Mouse (Mus musculus): ENCODE measurements around the gene Slc16a7. TPM values are rescaled to one million over a fixed set of nuclear protein-coding genes. Genes with fewer than 3 reads are reported as not detected.

The Slc16a7 gene
- total and polyA plus RNA-seq, 3 experiments = 0.11 TPM; not detected in 2

DNA sequence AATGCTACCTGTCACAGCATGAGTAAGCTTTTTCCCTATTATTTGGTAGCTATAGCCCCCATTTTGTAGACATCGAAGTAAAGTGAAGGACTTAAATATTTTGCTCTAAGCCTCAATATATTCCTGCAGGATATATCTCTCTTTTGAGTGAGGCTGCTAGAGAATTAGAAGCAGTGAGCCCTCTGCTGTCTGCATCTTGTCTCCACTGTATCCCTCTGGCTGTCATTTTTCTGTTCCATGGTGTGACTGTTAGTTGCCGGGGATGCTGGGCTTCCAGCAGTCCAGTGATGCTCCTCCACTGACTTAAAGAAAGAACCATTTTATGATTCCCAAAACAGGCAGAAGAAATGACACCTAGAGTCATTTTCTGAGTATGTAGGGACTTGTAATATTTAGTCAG is 78.4 kb downstream of the Slc16a7 start:
- no peak overlapping the region for H3K4me3 ChIP-seq (ENCODE audit: low read depth, low read length)
- no peaks in the 10 kb centered on the region for H3K36me3 ChIP-seq (replicated peaks)
- DNase-seq (ENCODE audit: low spot score) (no peak), ATAC-seq (ENCODE audit: extremely low read depth, insufficient number of reproducible peaks, low FRiP score, poor library complexity, severe bottlenecking) (no peak)
- peaks cover 33% of the 10 kb centered on the region for H3K9me3 ChIP-seq (replicated peaks)
- TF ChIP-seq CTCF (IDR thresholded peaks at IDR 0.05; ENCODE audit: low read depth, low read length) = no peak
- TF ChIP-seq TAL1 (conservative IDR thresholded peaks at IDR 0.05; ENCODE audit: low read depth, low read length) = no peak
- no peak for TF ChIP-seq POLR2AphosphoS5 (IDR thresholded peaks at IDR 0.05; ENCODE audit: insufficient replicate concordance, low read depth, low read length)
- no peak for TF ChIP-seq GATA2 (IDR thresholded peaks at IDR 0.05; ENCODE audit: borderline replicate concordance, low read depth, low read length)
- TF ChIP-seq GATA1 (IDR thresholded peaks at IDR 0.05; ENCODE audit: borderline replicate concordance, low read length) = no peak
- H3K4me1 ChIP-seq (ENCODE audit: insufficient read depth, low read depth, low read length) = no peaks in the 10 kb centered on the region
- H3K27me3 ChIP-seq (ENCODE audit: insufficient read depth, low read length) = no peaks in the 10 kb centered on the region

DNA sequence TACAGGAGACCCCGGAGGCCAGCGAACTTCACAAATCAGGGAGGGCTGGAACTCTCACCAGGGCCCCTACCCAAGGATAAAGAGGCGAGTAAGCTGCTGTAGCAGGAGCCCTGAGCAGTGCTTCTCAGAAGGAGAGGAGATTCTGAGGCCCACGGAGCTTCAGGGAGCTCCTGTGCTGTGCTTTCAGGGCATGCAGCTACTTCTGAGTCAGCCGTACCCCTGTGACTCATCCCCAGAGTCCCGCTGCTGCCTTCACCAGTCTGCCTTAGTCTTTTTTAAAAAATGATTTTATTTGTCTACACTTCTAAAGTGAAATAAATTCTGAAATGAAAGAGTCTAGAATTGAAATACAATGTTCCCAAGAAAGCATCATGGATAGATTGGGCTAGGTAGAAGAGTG is 91.2 kb downstream of the Slc16a7 start:
- Histone ChIP-seq H3K27me3 (ENCODE audit: insufficient read depth, low read length) (no peaks in the 10 kb centered on the region), H3K4me3 (ENCODE audit: low read depth, low read length) (no peak overlapping the region), H3K36me3 (replicated peaks) (no peaks in the 10 kb centered on the region), H3K9me3 (replicated peaks) (peaks cover 35% of the 10 kb centered on the region), H3K4me1 (ENCODE audit: insufficient read depth, low read depth, low read length) (no peaks in the 10 kb centered on the region)
- ATAC-seq (ENCODE audit: extremely low read depth, insufficient number of reproducible peaks, low FRiP score, poor library complexity, severe bottlenecking) (no peak), DNase-seq (ENCODE audit: low spot score) (no peak)
- TF ChIP-seq POLR2AphosphoS5 (IDR thresholded peaks at IDR 0.05; ENCODE audit: insufficient replicate concordance, low read depth, low read length) = no peak
- no peak for TF ChIP-seq GATA1 (IDR thresholded peaks at IDR 0.05; ENCODE audit: borderline replicate concordance, low read length)
- TF ChIP-seq CTCF (IDR thresholded peaks at IDR 0.05; ENCODE audit: low read depth, low read length) = no peak
- no peak for TF ChIP-seq TAL1 (conservative IDR thresholded peaks at IDR 0.05; ENCODE audit: low read depth, low read length)
- TF ChIP-seq GATA2 (IDR thresholded peaks at IDR 0.05; ENCODE audit: borderline replicate concordance, low read depth, low read length) = no peak

DNA sequence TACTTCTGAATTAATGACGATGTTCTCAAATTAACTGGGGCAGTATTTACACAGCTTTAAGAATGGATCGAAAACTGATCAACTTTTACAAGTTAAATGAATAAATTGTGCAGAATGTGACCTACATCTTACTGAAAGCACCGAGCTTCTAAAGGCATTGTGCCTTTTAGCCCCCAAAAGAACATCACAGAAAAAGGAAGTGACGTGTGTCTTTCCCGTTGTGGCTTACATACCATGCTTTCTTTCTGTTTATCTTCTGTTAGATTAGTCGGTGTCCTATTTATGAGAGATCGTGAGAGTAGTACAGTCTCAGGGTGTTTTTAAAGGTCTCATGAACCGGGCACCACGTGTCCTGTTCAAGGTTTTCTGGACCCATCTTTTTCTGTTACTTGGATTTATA is 98.9 kb downstream of the Slc16a7 start:
- Histone ChIP-seq H3K4me1 (ENCODE audit: insufficient read depth, low read depth, low read length) (no peaks in the 10 kb centered on the region), H3K27me3 (ENCODE audit: insufficient read depth, low read length) (no peaks in the 10 kb centered on the region), H3K4me3 (ENCODE audit: low read depth, low read length) (no peak overlapping the region), H3K36me3 (replicated peaks) (no peaks in the 10 kb centered on the region), H3K9me3 (replicated peaks) (peaks cover 35% of the 10 kb centered on the region)
- no peak for DNase-seq (ENCODE audit: low spot score)
- TF ChIP-seq GATA2 (IDR thresholded peaks at IDR 0.05; ENCODE audit: borderline replicate concordance, low read depth, low read length) (no peak), POLR2AphosphoS5 (IDR thresholded peaks at IDR 0.05; ENCODE audit: insufficient replicate concordance, low read depth, low read length) (no peak), TAL1 (conservative IDR thresholded peaks at IDR 0.05; ENCODE audit: low read depth, low read length) (no peak), CTCF (IDR thresholded peaks at IDR 0.05; ENCODE audit: low read depth, low read length) (no peak), GATA1 (IDR thresholded peaks at IDR 0.05; ENCODE audit: borderline replicate concordance, low read length) (no peak)
- no peak for ATAC-seq (ENCODE audit: extremely low read depth, insufficient number of reproducible peaks, low FRiP score, poor library complexity, severe bottlenecking)

DNA sequence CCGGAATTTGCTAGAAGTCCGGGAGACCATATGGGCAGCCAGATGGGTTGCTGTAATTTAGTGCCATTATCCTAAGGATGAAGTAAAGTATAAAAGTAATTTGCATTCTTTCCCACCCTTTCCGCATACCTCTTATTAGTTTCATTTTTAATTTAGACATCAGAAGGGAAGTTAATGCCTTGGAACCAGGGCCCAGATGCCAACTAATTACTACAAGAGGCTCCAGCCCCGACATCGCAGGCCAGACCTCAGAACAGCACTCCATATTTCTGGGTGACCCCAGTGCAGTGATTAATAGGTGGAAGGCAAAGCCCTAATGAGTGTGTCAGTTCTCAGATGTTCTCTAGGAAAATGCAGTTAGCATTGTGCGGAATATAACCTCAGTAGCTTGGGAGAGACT is 100.7 kb downstream of the Slc16a7 start:
- no peak for TF ChIP-seq GATA1 (IDR thresholded peaks at IDR 0.05; ENCODE audit: borderline replicate concordance, low read length)
- TF ChIP-seq TAL1 (conservative IDR thresholded peaks at IDR 0.05; ENCODE audit: low read depth, low read length) = no peak
- no peak for TF ChIP-seq CTCF (IDR thresholded peaks at IDR 0.05; ENCODE audit: low read depth, low read length)
- TF ChIP-seq POLR2AphosphoS5 (IDR thresholded peaks at IDR 0.05; ENCODE audit: insufficient replicate concordance, low read depth, low read length) = no peak
- TF ChIP-seq GATA2 (IDR thresholded peaks at IDR 0.05; ENCODE audit: borderline replicate concordance, low read depth, low read length) = no peak
- no peak for ATAC-seq (ENCODE audit: extremely low read depth, insufficient number of reproducible peaks, low FRiP score, poor library complexity, severe bottlenecking)

DNA sequence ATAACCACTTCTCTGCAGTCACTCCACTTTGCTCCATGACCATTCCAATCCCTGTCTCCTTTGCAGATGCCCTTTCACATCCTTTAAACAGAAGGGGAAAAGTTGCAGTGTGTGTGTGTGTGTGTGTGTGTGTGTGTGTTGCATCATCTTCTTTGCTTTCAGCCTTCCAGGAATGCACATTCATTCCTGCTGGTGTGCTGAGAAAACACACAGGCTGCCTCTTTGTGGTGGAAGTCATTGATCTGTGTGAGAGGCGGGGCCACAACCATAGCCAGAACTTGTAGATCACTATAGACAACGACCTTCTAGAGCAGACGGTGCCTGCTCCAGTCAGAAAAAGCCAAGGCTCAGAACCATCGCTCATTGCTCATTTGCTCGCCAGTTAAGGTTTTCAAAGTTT is 103.9 kb downstream of the Slc16a7 start:
- H3K9me3 ChIP-seq (replicated peaks) = peaks cover 23% of the 10 kb centered on the region
- no peak overlapping the region for H3K4me3 ChIP-seq (ENCODE audit: low read depth, low read length)
- no peaks in the 10 kb centered on the region for H3K4me1 ChIP-seq (ENCODE audit: insufficient read depth, low read depth, low read length)
- no peaks in the 10 kb centered on the region for H3K36me3 ChIP-seq (replicated peaks)
- H3K27me3 ChIP-seq (ENCODE audit: insufficient read depth, low read length) = no peaks in the 10 kb centered on the region
- no peak for ATAC-seq (ENCODE audit: extremely low read depth, insufficient number of reproducible peaks, low FRiP score, poor library complexity, severe bottlenecking)
- no peak for DNase-seq (ENCODE audit: low spot score)
- TF ChIP-seq GATA1 (IDR thresholded peaks at IDR 0.05; ENCODE audit: borderline replicate concordance, low read length) (no peak), POLR2AphosphoS5 (IDR thresholded peaks at IDR 0.05; ENCODE audit: insufficient replicate concordance, low read depth, low read length) (no peak), TAL1 (conservative IDR thresholded peaks at IDR 0.05; ENCODE audit: low read depth, low read length) (no peak), CTCF (IDR thresholded peaks at IDR 0.05; ENCODE audit: low read depth, low read length) (no peak)

More for the DNA sequence above, 100.7 kb downstream of the Slc16a7 start:
- Histone ChIP-seq H3K36me3 (replicated peaks) (no peaks in the 10 kb centered on the region), H3K9me3 (replicated peaks) (peaks cover 27% of the 10 kb centered on the region), H3K27me3 (ENCODE audit: insufficient read depth, low read length) (no peaks in the 10 kb centered on the region), H3K4me3 (ENCODE audit: low read depth, low read length) (no peak overlapping the region), H3K4me1 (ENCODE audit: insufficient read depth, low read depth, low read length) (no peaks in the 10 kb centered on the region)
- DNase-seq (ENCODE audit: low spot score) = no peak

DNA sequence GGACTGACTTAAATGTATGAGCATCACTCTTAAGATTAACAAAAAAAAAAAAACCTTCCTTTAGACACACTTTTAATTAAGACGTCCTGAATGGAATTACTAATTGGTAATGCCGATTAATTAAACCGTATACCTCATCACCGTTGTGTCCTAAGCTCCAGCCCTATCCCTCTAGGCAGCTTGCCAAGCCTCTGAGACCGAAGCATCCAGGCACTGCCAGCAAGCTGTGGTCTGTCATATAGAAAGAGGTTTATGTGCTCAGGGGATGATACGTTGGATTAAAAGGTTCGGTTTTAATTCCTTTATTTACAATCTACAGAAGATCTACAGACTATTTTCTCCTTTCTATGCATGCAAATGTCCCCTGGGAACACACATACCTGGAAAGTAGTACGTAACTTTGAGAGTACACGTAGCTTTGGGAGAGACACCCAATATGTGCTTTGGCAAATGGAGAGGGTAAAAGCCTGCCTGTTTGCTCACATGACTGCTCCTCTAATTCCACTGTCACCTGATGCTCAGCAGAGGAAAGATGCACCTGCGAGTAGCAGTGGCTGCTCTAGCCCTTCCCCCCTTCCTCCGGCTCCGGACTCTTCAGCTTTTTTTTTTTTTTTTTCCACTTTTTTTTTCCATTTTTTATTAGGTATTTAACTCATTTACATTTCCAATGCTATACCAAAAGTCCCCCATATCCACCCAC is 114.0 kb downstream of the Slc16a7 start:
- Histone ChIP-seq H3K4me3 (ENCODE audit: low read depth, low read length) (no peak overlapping the region), H3K36me3 (replicated peaks) (no peaks in the 10 kb centered on the region), H3K27me3 (ENCODE audit: insufficient read depth, low read length) (no peaks in the 10 kb centered on the region), H3K9me3 (replicated peaks) (peaks cover 25% of the 10 kb centered on the region), H3K4me1 (ENCODE audit: insufficient read depth, low read depth, low read length) (no peaks in the 10 kb centered on the region)
- ATAC-seq (ENCODE audit: extremely low read depth, insufficient number of reproducible peaks, low FRiP score, poor library complexity, severe bottlenecking) = no peak
- DNase-seq (ENCODE audit: low spot score) = no peak
- TF ChIP-seq TAL1 (conservative IDR thresholded peaks at IDR 0.05; ENCODE audit: low read depth, low read length) = no peak
- no peak for TF ChIP-seq CTCF (IDR thresholded peaks at IDR 0.05; ENCODE audit: low read depth, low read length)
- TF ChIP-seq GATA2 (IDR thresholded peaks at IDR 0.05; ENCODE audit: borderline replicate concordance, low read depth, low read length) = no peak
- no peak for TF ChIP-seq GATA1 (IDR thresholded peaks at IDR 0.05; ENCODE audit: borderline replicate concordance, low read length)
